Mouse (Mus musculus): ENCODE results near the gene Card14. TPM values are rescaled to one million over a fixed set of nuclear protein-coding genes. Genes with fewer than 3 reads are reported as not detected.
"Not testable (repeated sequence)": the region's sequence is repeated elsewhere in the genome, so short reads cannot be mapped to it uniquely, and the experiment has no call there.

Card14 gene
- polyA plus RNA-seq (2015; fragmentation: Nextera tagmentation; extraction: Ambion mirVana), result 5.1 and 5.6 TPM in 2 replicates

GRCm38 (mm10) chr11:119307658-119307867 is at the start of gene Card14:
Gene Card14, plus strand, starts transcription at chr11:119307768.
- peaks cover 8% of the 10 kb centered on the region; the same call in 1 of the 2 replicates for H3K4me1 ChIP-seq (replicated peaks)
- H3K27me3 ChIP-seq (replicated peaks), result no peaks in the 10 kb centered on the region
- H3K9me3 ChIP-seq, result no peaks in the 10 kb centered on the region
- no peak for ATAC-seq
- H3K9ac ChIP-seq, result no peak within 1 kb of the TSS
- peak within 1 kb of the TSS; percentile 19; the same call in 1 of the 2 replicates for H3K27ac ChIP-seq
- H3K36me3 ChIP-seq, result no peaks in the 10 kb centered on the region
- no peak within 1 kb of the TSS for H3K4me3 ChIP-seq (replicated peaks)
- 40% methylated on average over 1 of the region's 1 CpGs for WGBS
- no peak within 1 kb of the TSS for H3K4me2 ChIP-seq (replicated peaks)

GRCm38 (mm10) chr11:119258216-119258571 is 49.4 kb upstream of the Card14 start:
- 64% methylated on average over 9 of the region's 9 CpGs for WGBS
- ATAC-seq, result no peak
- Histone ChIP-seq H3K4me1 (replicated peaks) (peaks cover 6% of the 10 kb centered on the region; the same call in 1 of the 2 replicates), H3K4me3 (replicated peaks) (no peak overlapping the region), H3K27me3 (replicated peaks) (no peaks in the 10 kb centered on the region), H3K36me3 (no peaks in the 10 kb centered on the region), H3K9me3 (no peaks in the 10 kb centered on the region), H3K4me2 (replicated peaks) (peak overlapping the region; percentile 51), H3K9ac (no peak overlapping the region), H3K27ac (peak overlapping the region; percentile 34; the same call in 1 of the 2 replicates)

GRCm38 (mm10) chr11:119258572-119259322 is 48.8 kb upstream of the Card14 start:
- no peaks in the 10 kb centered on the region for H3K9me3 ChIP-seq
- no peaks in the 10 kb centered on the region for H3K36me3 ChIP-seq
- no peaks in the 10 kb centered on the region for H3K27me3 ChIP-seq (replicated peaks)
- peak overlapping the region; percentile 34; the same call in 1 of the 2 replicates for H3K27ac ChIP-seq
- peaks cover 3% of the 10 kb centered on the region; the same call in 1 of the 2 replicates for H3K4me1 ChIP-seq (replicated peaks)
- H3K4me2 ChIP-seq (replicated peaks), result peak overlapping the region; percentile 51
- H3K9ac ChIP-seq, result no peak overlapping the region
- peak; percentile 78 for ATAC-seq
- WGBS, result 56% methylated on average over 23 of the region's 23 CpGs
- H3K4me3 ChIP-seq (replicated peaks), result peak overlapping the region; percentile 12

- no peaks in the 10 kb centered on the region for H3K27me3 ChIP-seq (replicated peaks)
- no peak overlapping the region for H3K4me2 ChIP-seq (replicated peaks)
- H3K9me3 ChIP-seq, result no peaks in the 10 kb centered on the region
- H3K4me1 ChIP-seq (replicated peaks), result peaks cover 3% of the 10 kb centered on the region; the same call in 1 of the 2 replicates
- no peak for ATAC-seq
- no peaks in the 10 kb centered on the region for H3K36me3 ChIP-seq
- no peak overlapping the region for H3K27ac ChIP-seq
- no peak overlapping the region for H3K9ac ChIP-seq
- WGBS, result 81% methylated on average over 8 of the region's 8 CpGs
- H3K4me3 ChIP-seq (replicated peaks), result no peak overlapping the region
Measured at GRCm38 (mm10) chr11:119259977-119260376, 47.6 kb upstream of the Card14 start.

- Histone ChIP-seq H3K4me2 (replicated peaks) (no peak overlapping the region), H3K4me3 (replicated peaks) (no peak overlapping the region), H3K36me3 (no peaks in the 10 kb centered on the region), H3K9me3 (no peaks in the 10 kb centered on the region), H3K9ac (no peak overlapping the region), H3K4me1 (replicated peaks) (peaks cover 13% of the 10 kb centered on the region; the same call in 1 of the 2 replicates), H3K27ac (no peak overlapping the region), H3K27me3 (replicated peaks) (no peaks in the 10 kb centered on the region)
- no peak for ATAC-seq
- 90% methylated on average over 13 of the region's 13 CpGs for WGBS
Measured at GRCm38 (mm10) chr11:119264413-119264812, 43.2 kb upstream of the Card14 start.

- ATAC-seq, result no peak
- no peaks in the 10 kb centered on the region for H3K9me3 ChIP-seq
- H3K4me3 ChIP-seq (replicated peaks), result no peak overlapping the region
- H3K36me3 ChIP-seq, result no peaks in the 10 kb centered on the region
- H3K4me2 ChIP-seq (replicated peaks), result no peak overlapping the region
- no peaks in the 10 kb centered on the region for H3K27me3 ChIP-seq (replicated peaks)
- H3K9ac ChIP-seq, result no peak overlapping the region
- 76% methylated on average over 7 of the region's 7 CpGs for WGBS
- H3K4me1 ChIP-seq (replicated peaks), result peaks cover 13% of the 10 kb centered on the region; the same call in 1 of the 2 replicates
- H3K27ac ChIP-seq, result no peak overlapping the region
Measured at GRCm38 (mm10) chr11:119265811-119266210, 41.8 kb upstream of the Card14 start.

GRCm38 (mm10) chr11:119267241-119267674 is 40.3 kb upstream of the Card14 start:
- Histone ChIP-seq H3K4me1 (replicated peaks) (peaks cover 13% of the 10 kb centered on the region; the same call in 1 of the 2 replicates), H3K4me2 (replicated peaks) (peak overlapping the region; percentile 90), H3K36me3 (no peaks in the 10 kb centered on the region), H3K9ac (no peak overlapping the region), H3K27ac (no peak overlapping the region), H3K27me3 (replicated peaks) (no peaks in the 10 kb centered on the region), H3K4me3 (replicated peaks) (no peak overlapping the region), H3K9me3 (no peaks in the 10 kb centered on the region)
- peak; percentile 32 for ATAC-seq
- WGBS, result 51% methylated on average over 6 of the region's 6 CpGs

- Histone ChIP-seq H3K4me3 (replicated peaks) (peak within 1 kb of the TSS; percentile 72), H3K27ac (peak within 1 kb of the TSS; percentile 64; the same call in 1 of the 2 replicates), H3K36me3 (peaks cover 4% of the 10 kb centered on the region; the same call in 1 of the 2 replicates), H3K4me1 (replicated peaks) (peaks cover 13% of the 10 kb centered on the region; the same call in 1 of the 2 replicates), H3K27me3 (replicated peaks) (no peaks in the 10 kb centered on the region), H3K9ac (peak within 1 kb of the TSS; percentile 83), H3K4me2 (replicated peaks) (peak within 1 kb of the TSS; percentile 90), H3K9me3 (no peaks in the 10 kb centered on the region)
- WGBS, result 2% methylated on average over 52 of the region's 52 CpGs
- peak; percentile 92 for ATAC-seq
Measured at GRCm38 (mm10) chr11:119267768-119268556, 39.6 kb upstream of the Card14 start, which contains the start of gene Gaa. Gene Gaa, plus strand, starts transcription at chr11:119267887.

GRCm38 (mm10) chr11:119268557-119269195 is 38.9 kb upstream of the Card14 start:
- H3K27ac ChIP-seq, result no peak overlapping the region
- H3K4me2 ChIP-seq (replicated peaks), result peak overlapping the region; percentile 90
- WGBS, result 79% methylated on average over 16 of the region's 16 CpGs
- no peaks in the 10 kb centered on the region for H3K9me3 ChIP-seq
- H3K4me1 ChIP-seq (replicated peaks), result peaks cover 13% of the 10 kb centered on the region; the same call in 1 of the 2 replicates
- H3K4me3 ChIP-seq (replicated peaks), result peak overlapping the region; percentile 72
- H3K9ac ChIP-seq, result peak overlapping the region; percentile 83; the same call in 1 of the 2 replicates
- no peak for ATAC-seq
- H3K36me3 ChIP-seq, result peaks cover 9% of the 10 kb centered on the region
- no peaks in the 10 kb centered on the region for H3K27me3 ChIP-seq (replicated peaks)

- peaks cover 11% of the 10 kb centered on the region for H3K36me3 ChIP-seq
- not testable (repeated sequence) for H3K9me3 ChIP-seq; H3K4me1 ChIP-seq (replicated peaks); H3K27ac ChIP-seq; H3K4me2 ChIP-seq (replicated peaks); H3K27me3 ChIP-seq (replicated peaks); H3K4me3 ChIP-seq (replicated peaks); ATAC-seq; H3K9ac ChIP-seq
- WGBS, result 60% methylated on average over 3 of the region's 3 CpGs
Measured at GRCm38 (mm10) chr11:119272492-119272891, 35.1 kb upstream of the Card14 start.

GRCm38 (mm10) chr11:119273186-119273930 is 34.2 kb upstream of the Card14 start:
- Histone ChIP-seq H3K4me3 (replicated peaks) (no peak overlapping the region), H3K27me3 (replicated peaks) (no peaks in the 10 kb centered on the region), H3K4me2 (replicated peaks) (no peak overlapping the region), H3K9ac (no peak overlapping the region), H3K9me3 (no peaks in the 10 kb centered on the region), H3K27ac (no peak overlapping the region), H3K36me3 (peaks cover 11% of the 10 kb centered on the region), H3K4me1 (replicated peaks) (peaks cover 5% of the 10 kb centered on the region; the same call in 1 of the 2 replicates)
- WGBS, result 86% methylated on average over 8 of the region's 8 CpGs
- ATAC-seq, result peak; percentile 10; the same call in 1 of the 2 replicates

Data from intestine, embryonic 15.5 days (tissue).